Mouse (Mus musculus) liver, adult 2 months (tissue): ENCODE results near the gene Gusb.

Experiments
- CTCF ChIP-seq: fragments of 200-500 bp; IDR thresholded peaks from 2 replicates; pipeline ENCODE4 v1.5.1; 2011; ENCODE audit warnings: low read depth, low read length, control low read depth
- POLR2A ChIP-seq: fragments of 200-500 bp; IDR thresholded peaks from 2 replicates; pipeline ENCODE4 v1.6.1; 2011; ENCODE audit warnings: low read length, control low read depth; ENCODE audit not compliant: insufficient read depth; ENCODE audit errors: extremely low read depth

DNA sequence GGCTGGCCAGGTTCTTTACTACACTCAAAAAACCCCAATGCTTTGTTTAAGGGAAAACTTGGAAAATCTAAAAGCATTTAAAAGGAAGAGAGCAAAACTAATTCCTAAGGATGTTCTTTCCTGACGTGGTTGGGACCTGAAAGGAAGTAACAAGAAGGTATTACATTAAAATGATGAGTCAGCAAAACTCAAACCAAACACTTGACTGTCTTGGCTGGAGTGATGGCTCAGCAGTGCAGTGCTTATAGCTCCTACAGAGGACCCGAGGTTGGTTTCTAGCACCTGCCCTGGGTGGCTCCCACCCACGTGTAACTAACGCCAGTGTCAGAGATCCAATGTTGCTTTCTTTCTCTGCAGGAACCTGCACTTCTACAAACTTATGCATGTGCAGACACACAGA lies 38.4 kb upstream of the Gusb start:
- TF ChIP-seq CTCF (no peak), POLR2A (no peak)
